Mouse (Mus musculus) liver, adult 10 weeks (tissue): ENCODE data around the gene Skint7. TPM values are rescaled to one million over a fixed set of nuclear protein-coding genes. Genes with fewer than 3 reads are reported as not detected.

ENCODE experiments used
- polyA plus RNA-seq: library from polyadenylated mRNA; stranded (reverse); fragments of 350-450 nt; fragmentation: Illumina TruSeq; extraction: RNeasy Lipid Tissue Mini Kit (QIAGEN cat#74804); gene quantifications from one replicate; pipeline ENCODE4 v1.2.3, GENCODE M21; 2014; ENCODE audit warnings: low read depth, low replicate concordance

The Skint7 gene
- polyA plus RNA-seq = not detected

DNA sequence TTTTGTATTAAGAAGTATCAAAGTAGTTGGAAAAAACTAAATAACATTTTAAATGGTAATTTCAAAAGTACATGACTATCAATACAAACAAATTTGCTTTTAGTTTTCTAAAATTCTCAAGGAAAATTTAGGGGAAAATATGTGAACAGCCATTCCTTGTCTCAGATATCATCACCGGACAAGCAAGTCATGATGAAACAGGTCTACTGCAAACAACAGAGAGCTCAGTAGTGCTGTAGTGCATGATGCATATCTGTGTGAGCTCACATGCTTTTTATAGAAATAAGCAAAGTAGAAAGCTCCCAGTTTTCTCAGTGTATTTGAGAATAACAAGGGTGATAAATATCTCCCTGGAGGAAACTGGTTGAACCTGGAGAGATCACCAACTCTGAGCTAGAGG is at the start of gene Skint7:
TSS of gene Skint7 (plus strand) at position 301 of the 400 bp plus-strand sequence.

DNA sequence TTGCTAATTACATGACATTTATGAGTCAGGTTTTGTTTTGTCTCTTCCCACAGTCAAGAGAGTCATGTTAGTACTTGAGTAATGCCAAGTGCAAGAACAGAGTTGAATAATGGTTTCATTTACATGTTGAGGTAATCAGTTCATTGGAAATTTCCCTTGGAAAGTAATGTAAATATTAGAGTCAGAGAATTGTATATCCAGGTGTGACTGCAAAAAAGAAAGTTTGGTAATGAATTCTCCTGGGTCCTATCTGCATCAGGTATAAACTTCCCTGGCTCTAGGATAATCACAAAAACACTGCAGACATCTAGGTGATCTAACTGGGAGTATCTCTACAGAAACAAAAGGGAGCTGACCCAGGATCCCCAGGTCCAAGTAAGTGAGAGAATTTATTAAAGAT is 33.2 kb downstream of the Skint7 start, which contains the start of gene Skint1:
TSS of gene Skint1 (plus strand) at position 301 of the 400 bp plus-strand sequence.

Other genes with a start within 250 kb of the Skint7 start
- gene Slc5a9, start 70.0 kb upstream of the Skint7 start, polyA plus RNA-seq = not detected
- not detected for gene Skint8, start 53.5 kb upstream of the Skint7 start, polyA plus RNA-seq
- gene Skint1, start 33.3 kb downstream of the Skint7 start, polyA plus RNA-seq = not detected
- gene Skint4, start 99.1 kb downstream of the Skint7 start, polyA plus RNA-seq = not detected